Mouse (Mus musculus) testis, postnatal 14 days (tissue): ENCODE measurements around the gene Ifna15.
"Not testable (repeated sequence)": the region's sequence is repeated elsewhere in the genome, so short reads cannot be mapped to it uniquely, and the experiment has no call there.

ENCODE experiments used
- DNase-seq: peaks from one replicate; pipeline ENCODE4 v3.0.0; 2021; ENCODE audit warnings: low spot score

Ifna15 gene

GRCm38 (mm10) chr4:88558145-88558544 lies at the start of gene Ifna15:
Ifna15 (minus strand) TSS chr4:88558245.
- DNase-seq: not testable (repeated sequence)

DNA sequence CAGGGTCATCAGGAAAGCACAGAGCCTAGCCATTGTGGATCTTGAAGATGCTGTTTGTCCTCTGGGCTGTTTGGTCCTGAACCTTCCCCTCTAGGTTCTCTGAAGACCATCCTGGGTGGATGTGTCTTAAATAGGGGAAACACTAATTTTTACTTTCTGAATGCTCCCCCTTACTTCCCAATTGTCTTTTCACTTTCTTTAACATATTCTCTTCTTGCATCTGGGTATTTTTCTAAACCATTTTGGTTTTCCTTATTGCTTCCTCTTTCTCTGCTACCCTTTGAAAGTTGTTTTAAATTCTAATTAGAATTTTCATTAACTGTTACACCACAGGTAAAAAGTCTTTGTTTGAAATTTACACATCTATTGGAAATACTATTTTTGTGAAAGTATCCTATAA lies 45.2 kb upstream of the Ifna15 start, which contains the start of gene Ifna12:
TSS of gene Ifna12 (minus strand) at position 101 of the 400 bp plus-strand sequence.
- DNase-seq: no peak

DNA sequence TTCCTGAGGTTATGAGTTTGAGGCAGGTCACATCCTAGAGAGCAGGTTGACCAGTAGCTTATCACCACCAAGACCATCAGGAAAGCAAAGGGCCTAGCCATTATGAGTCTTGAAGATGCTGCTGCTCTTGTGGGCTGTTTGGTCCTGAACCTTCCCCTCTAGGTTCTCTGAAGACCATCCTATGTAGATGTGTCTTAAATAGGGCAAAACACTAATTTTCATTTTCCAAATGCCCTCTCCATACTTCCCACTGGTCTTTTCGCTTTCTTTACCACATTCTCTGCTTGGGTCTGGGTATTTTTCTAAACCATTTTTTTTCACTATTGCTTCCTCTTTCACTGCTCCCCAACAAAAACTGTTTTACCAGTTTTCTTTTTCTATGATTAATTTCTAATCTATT lies 34.2 kb upstream of the Ifna15 start, which contains the start of gene Ifna9:
TSS of gene Ifna9 (minus strand) at position 101 of the 400 bp plus-strand sequence.
- DNase-seq: no peak

DNA sequence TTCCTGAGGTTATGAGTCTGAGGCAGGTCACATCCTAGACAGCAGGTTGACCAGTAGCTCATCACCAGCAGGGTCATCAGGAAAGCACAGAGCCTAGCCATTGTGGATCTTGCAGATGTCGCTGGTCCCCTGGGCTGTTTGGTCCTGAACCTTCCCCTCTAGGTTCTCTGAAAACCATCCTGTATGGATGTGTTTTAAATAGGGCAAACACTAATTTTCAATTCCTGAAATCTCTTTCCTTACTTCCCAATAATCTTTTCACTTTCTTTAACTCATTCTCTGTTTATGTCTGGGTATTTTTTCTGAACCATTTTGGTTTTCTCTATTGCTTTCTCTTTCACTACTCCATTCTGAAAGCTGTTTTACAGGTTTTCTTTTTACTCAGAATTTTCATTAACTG lies 13.7 kb upstream of the Ifna15 start, which contains the start of gene Ifna14:
TSS of gene Ifna14 (minus strand) at position 101 of the 400 bp plus-strand sequence.
- DNase-seq: no peak

GRCm38 (mm10) chr4:88561791-88562190 lies 3.7 kb upstream of the Ifna15 start:
- DNase-seq: no peak

DNA sequence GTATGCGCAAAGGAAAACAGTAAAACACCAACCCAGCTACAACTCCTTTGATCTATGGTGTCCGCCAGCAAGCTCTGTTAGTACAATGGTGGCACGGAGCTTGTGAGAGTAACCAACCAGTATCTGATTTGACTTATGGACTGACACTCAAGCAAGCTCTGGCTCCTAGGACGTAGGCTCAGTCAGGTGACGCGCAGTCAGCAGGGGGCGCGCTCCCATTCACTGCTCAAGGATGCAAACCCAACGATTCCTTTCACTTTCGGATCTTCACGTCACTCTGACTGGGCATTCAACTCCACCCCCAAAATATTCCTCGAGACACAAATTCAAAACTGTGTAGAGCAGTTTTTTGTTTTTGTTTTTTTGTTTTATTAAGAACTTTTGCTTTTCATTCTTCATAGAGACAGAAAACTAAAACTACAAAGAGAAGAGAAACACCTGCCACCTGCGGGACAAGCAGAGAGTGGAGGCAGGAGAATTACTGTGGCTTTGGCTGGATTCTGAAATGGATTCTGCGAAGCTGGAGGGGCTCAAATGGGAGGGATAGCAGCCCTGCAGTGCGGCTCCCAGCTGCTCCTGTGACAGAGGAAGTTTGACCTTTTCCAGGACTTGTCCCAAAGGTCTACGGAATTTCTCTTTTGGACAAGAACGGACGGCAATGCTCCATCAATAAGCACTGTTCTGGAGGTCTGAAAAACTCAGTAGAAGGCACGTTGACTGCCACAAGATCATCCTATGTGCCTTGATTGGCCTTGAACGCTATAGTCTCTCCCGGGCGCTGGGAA lies 7.7 kb downstream of the Ifna15 start:
- DNase-seq: peak; percentile 40

- DNase-seq: no peak
Observed at GRCm38 (mm10) chr4:88547986-88548385, 10.1 kb downstream of the Ifna15 start.

DNA sequence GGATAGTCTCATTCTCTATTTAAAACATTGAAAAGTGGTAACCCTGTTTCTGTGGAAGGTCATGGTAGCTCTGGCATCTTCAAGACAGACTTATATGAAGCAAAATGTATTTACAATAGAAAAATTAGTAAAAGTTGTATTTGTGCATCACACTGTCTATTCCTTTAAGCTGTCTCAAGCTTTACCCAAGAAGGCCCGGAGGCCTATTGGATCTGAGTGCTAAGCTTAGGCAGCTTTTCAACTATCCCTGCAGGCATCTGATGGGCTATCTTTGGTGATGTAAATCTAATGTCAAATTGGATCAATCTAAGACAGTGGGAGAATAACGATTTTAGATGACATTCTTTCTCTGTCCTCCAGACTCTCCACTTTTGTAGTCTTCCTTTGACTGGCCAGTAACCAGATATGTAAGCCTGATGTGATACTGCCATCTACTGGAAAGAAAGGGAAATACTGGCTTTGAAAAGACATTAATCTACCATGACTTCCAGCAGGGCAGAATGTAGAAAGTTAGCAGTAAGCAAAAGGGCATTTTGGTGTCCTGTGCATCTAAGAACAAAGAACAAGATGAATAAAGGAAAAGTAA lies 14.3 kb downstream of the Ifna15 start:
- no peak for DNase-seq

DNA sequence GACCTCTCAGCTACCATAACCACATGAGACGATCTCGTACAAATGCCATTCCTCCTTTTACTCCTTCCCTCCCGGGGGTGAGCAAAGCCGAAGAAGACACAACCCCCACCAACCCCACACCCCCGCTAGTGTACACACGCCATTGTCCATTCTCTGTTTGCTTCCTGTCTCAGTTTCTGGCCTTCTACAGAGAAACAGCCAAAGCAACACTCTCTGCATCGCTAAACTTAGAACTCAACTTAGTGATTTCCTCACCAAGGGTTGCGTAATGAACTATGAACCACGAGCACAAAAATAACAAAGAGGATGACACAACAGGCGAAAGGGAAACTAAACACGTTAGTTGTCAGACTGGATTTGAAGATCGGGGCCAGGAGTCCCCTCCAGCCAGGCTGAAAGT lies 20.7 kb downstream of the Ifna15 start:
- DNase-seq: no peak

DNA sequence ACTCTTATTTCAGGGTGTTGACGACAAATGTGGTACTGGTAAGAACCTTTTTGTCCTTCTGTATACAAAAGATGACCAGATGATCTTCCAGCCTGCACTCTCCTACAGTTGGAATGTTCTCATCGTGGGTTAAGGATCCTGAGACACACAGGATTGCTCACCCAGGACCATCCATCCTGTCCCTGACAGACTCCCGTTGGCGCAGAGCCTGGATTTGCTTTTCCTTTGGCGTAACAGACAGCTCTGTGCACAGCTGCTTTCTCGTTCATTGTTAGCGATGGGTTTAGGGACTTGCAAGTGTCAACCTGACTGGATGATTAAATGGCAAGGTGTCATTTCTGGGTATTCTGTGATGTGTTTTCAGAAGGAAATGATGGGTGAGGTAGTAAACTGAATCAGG lies 21.4 kb downstream of the Ifna15 start:
- no peak for DNase-seq

- DNase-seq: no peak
Observed at GRCm38 (mm10) chr4:88535742-88536141, 22.3 kb downstream of the Ifna15 start.

DNA sequence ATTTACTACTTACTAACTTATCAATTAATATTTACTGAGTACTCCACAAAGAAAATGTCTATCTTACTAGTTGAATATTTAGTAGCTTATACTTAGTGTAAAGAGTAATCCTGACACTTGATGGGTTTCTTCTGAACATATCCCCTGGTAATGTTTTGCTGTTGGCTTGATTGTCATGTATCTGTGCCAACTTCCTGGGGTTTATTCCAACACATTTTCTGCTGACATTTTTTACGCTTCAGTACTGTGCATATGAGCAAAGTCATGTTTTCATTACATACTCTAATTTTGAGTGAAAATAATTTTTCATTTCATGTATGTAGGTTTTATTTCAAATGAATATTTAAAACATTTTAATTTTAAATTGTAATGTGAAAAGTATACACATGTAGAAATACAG lies 23.1 kb downstream of the Ifna15 start:
- no peak for DNase-seq

GRCm38 (mm10) chr4:88533499-88533898 lies 24.5 kb downstream of the Ifna15 start:
- no peak for DNase-seq

- DNase-seq: no peak
Observed at GRCm38 (mm10) chr4:88530892-88531291, 27.2 kb downstream of the Ifna15 start.

GRCm38 (mm10) chr4:88530271-88530670 lies 27.8 kb downstream of the Ifna15 start:
- no peak for DNase-seq

GRCm38 (mm10) chr4:88526379-88527049 lies 31.5 kb downstream of the Ifna15 start:
- DNase-seq: no peak

DNA sequence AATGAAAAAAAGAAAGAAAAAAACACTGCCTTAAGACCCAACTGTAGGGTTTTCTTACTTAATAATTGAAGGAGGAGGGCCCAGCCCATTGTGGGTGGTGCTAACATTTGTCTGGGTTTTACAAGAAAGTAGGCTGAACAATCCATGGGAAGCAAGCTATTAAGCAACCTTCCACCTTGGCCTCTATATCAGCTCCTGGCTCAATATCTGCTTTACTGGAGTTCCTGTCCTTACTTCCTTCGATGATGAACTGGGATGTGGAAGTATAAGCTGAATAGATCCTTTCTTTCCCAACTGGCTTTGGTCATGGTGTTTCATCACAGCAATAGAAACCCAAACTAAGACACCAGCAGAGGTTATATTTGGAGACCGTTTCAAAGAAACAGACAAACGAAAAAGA lies 32.7 kb downstream of the Ifna15 start:
- no peak for DNase-seq

- DNase-seq: no peak
Observed at GRCm38 (mm10) chr4:88523241-88523640, 34.8 kb downstream of the Ifna15 start.

DNA sequence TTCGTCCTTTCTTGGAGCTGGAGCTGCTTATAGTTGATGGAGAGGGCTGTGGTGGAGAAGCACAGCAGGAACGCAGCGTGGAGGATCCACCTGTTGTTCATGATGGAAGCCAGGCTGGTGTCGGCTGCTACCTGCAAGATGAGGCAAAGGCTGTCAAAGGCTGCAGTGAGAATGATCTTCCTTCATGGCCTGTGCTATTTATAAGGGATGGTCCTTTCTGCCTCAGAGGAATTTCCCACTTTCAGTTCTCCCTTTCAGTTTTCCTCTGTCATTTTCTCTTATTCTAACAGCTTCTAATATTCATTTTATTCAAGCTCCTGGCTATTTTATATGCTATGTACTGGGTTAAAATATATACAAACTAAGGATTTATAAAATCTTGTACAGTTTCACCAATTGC lies 35.4 kb downstream of the Ifna15 start, which contains the start of gene Ifnb1:
TSS of gene Ifnb1 (minus strand) at position 101 of the 400 bp plus-strand sequence.
- no peak for DNase-seq

DNA sequence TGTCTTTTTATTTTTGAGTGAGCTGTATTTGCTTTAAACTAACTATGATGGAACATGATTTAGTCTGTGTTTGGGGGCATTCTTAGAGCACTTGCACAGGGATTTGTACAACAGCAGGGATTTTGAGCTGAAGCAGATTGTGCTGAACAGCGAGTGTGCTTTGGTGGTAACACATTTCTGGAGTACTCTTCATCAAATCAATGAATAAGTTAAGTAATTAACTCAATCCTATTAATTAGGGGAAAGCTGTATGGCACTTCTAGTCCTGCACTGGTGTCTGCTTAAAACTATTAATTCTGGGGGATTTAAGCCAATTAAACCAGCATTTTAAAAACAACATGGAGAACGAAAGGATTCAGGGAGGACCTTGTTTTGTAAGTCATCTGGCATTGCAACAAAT lies 40.1 kb downstream of the Ifna15 start:
- no peak for DNase-seq

DNA sequence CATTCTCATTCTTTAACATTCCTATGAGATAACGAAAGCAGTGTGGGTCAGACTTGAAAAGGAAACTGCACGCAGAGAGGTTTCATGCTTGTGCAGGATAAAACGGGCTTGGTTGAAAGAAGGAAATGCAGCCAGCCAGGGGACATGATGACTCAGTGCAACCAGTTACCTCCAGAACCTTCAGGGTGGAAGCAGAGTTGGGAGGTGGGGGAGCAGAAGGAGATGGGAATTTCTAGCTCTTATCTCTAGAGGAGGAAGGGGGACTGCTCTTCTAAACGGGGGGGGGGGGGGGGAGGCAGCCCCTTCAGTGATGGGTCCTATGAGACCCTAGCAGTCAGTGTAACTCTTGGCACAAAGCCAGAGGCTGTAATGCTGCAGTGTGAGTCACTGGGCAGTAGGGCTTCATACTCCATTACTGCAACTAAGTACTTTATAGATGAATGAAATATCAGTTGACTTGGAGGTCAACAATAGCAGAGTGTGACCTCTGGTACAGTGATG lies 42.3 kb downstream of the Ifna15 start:
- no peak for DNase-seq

- no peak for DNase-seq
Observed at GRCm38 (mm10) chr4:88515250-88515649, 42.8 kb downstream of the Ifna15 start.

DNA sequence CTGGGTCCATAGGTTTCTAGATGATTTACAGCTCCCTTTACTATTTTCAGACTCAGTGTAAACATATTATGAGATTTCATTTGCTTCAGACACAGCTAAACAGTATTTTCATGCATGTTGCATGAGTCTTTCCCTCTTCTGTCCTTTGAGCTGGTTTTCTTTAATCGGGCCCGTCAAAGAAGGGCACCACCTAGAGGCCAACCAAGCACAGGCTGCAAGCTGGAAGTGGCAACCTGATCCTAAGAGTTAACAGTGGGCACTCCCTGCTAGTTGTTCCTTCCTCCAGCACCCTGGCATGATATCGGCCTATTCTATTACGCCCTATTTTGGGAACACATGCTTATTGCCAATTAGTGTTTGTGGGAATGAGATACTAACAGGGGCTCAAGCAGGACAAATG lies 43.6 kb downstream of the Ifna15 start:
- peak; percentile 9 for DNase-seq
